Mouse (Mus musculus) neural tube, embryonic 15.5 days (tissue): ENCODE results near the gene Tsen54. TPM values are rescaled to one million over a fixed set of nuclear protein-coding genes. Genes with fewer than 3 reads are reported as not detected.
"Not testable (repeated sequence)": the region's sequence is repeated elsewhere in the genome, so short reads cannot be mapped to it uniquely, and the experiment has no call there.

Experiments used
- ATAC-seq: fragments of 200-750 bp; cut with Nextera tagmentation; 2 replicates; pipeline ENCODE4 v1.8.0; 2017; ENCODE audit warnings: mild to moderate bottlenecking, moderate TSS enrichment, moderate library complexity; ENCODE audit not compliant: low FRiP score
- H3K27ac ChIP-seq: fragments of 300-500 bp; sonication (generic); replicated peaks from 2 replicates; pipeline ENCODE4 v1.5.1; 2015; ENCODE audit warnings: mild to moderate bottlenecking, inconsistent platforms
- H3K27me3 ChIP-seq: fragments of 300-500 bp; sonication (generic); replicated peaks from 2 replicates; pipeline ENCODE4 v1.6.1; 2015; ENCODE audit warnings: inconsistent platforms
- H3K36me3 ChIP-seq: fragments of 300-500 bp; sonication (generic); 2 replicates; pipeline ENCODE4 v1.6.1; 2015; ENCODE audit warnings: inconsistent platforms
- H3K4me1 ChIP-seq: fragments of 300-500 bp; sonication (generic); 2 replicates; pipeline ENCODE4 v1.6.1; 2015; ENCODE audit warnings: inconsistent platforms
- H3K4me2 ChIP-seq: fragments of 300-500 bp; sonication (generic); 2 replicates; pipeline ENCODE4 v1.6.1; 2015; ENCODE audit warnings: inconsistent platforms, mild to moderate bottlenecking, moderate library complexity
- H3K4me3 ChIP-seq: fragments of 300-500 bp; sonication (generic); replicated peaks from 2 replicates; pipeline ENCODE4 v1.5.1; 2015; ENCODE audit warnings: mild to moderate bottlenecking, inconsistent platforms
- H3K9ac ChIP-seq: fragments of 300-500 bp; sonication (generic); replicated peaks from 2 replicates; pipeline ENCODE4 v1.6.1; 2015; ENCODE audit warnings: mild to moderate bottlenecking, inconsistent platforms
- H3K9me3 ChIP-seq: fragments of 300-500 bp; sonication (generic); replicated peaks from 2 replicates; pipeline ENCODE4 v1.6.1; 2016; ENCODE audit warnings: inconsistent platforms
- WGBS: fragments of 180-500 bp; shearing (Covaris S2); methylation state at CpG from one replicate; pipeline ENCODE4 v1.1.7; 2015; ENCODE audit warnings: mixed read lengths; 5-methylcytosine and 5-hydroxymethylcytosine counted together
- microRNA-seq: library from miRNA; unstranded; fragments of <30 nt; microRNA quantifications from one replicate; pipeline ENCODE4, GENCODE M21; 2017
- polyA plus RNA-seq: library from polyadenylated mRNA; unstranded; fragments of >200 nt; fragmentation: Nextera tagmentation; extraction: Ambion mirVana; gene quantifications from 2 replicates; pipeline ENCODE4 v1.2.1, GENCODE M21; 2015

Tsen54 gene
- polyA plus RNA-seq, 1 experiment from 2014 or later = 22.0 TPM

DNA sequence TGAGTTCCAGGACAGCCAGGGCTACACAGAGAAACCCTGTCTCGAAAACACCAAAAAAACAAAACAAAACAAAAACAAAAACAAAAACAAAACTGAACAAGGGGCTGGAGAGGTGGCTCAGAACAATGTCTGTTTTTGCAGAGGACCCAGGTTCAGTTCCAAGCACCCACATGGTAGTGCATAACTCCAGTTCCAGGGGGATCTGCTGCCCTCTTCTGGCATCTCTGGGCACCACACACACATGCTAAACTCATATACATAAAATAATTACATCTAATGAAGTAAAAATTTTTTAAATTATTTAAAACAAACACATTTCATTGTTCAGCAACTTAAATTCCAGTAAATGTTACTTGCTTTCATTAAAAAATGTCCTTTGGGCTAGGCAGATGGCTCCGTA is 31.3 kb downstream of the Tsen54 start:
- Histone ChIP-seq H3K9ac (no peak overlapping the region), H3K4me2 (no peak overlapping the region), H3K36me3 (no peaks in the 10 kb centered on the region), H3K9me3 (no peaks in the 10 kb centered on the region), H3K27ac (no peak overlapping the region), H3K4me3 (no peak overlapping the region), H3K27me3 (no peaks in the 10 kb centered on the region), H3K4me1 (no peaks in the 10 kb centered on the region)
- 96% methylated on average over 2 of the region's 2 CpGs for WGBS
- no peak for ATAC-seq

DNA sequence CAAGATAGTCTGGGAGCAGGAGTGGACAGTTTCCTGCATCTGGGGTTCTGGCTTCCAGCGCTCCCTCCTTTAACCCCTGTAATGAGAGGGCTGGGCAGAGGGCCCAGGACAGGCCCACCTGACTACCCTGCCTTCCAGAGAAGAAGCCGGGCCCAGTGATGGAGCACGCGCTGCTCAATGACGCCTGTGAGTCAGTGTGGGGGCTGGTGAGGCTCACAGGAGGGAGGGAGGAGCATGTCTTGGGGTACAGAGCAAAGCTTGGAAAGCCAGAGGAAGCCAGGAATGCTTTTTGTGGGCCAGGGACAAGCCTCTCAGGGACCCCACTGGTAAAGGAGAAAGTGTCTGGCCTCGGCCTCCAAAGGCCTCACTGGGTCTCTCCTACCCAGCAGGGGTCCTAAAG is 40.1 kb downstream of the Tsen54 start:
- peaks cover 24% of the 10 kb centered on the region for H3K27me3 ChIP-seq
- WGBS = 86% methylated on average over 6 of the region's 6 CpGs
- no peaks in the 10 kb centered on the region for H3K9me3 ChIP-seq
- H3K27ac ChIP-seq = no peak overlapping the region
- no peak for ATAC-seq
- H3K4me2 ChIP-seq = no peak overlapping the region
- no peak overlapping the region for H3K4me3 ChIP-seq
- H3K4me1 ChIP-seq = peaks cover 15% of the 10 kb centered on the region
- no peaks in the 10 kb centered on the region for H3K36me3 ChIP-seq
- H3K9ac ChIP-seq = no peak overlapping the region

DNA sequence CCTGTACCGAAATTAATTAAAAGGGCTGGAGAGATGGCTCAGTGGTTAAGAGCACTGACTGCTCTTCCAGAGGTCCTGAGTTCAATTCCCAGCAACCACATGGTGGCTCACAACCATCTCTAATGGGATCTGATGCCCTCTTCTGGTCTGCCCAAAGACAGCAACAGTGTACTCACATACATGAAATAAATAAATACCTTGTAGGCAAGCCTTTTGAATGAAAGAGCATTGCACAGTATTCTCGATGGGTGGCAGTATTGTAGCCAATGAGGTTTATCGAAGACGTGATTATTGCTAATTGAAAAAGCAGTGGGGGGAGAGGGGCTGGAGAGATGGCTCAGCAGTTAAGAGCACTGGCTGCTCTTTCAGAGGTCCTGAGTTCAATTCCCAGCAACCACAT is 42.6 kb downstream of the Tsen54 start:
- H3K4me1 ChIP-seq = peaks cover 20% of the 10 kb centered on the region
- not testable (repeated sequence) for H3K27ac ChIP-seq, H3K36me3 ChIP-seq, H3K9ac ChIP-seq, ATAC-seq, H3K4me2 ChIP-seq, H3K9me3 ChIP-seq, H3K4me3 ChIP-seq
- WGBS = 96% methylated on average over 4 of the region's 4 CpGs
- H3K27me3 ChIP-seq = peaks cover 49% of the 10 kb centered on the region

DNA sequence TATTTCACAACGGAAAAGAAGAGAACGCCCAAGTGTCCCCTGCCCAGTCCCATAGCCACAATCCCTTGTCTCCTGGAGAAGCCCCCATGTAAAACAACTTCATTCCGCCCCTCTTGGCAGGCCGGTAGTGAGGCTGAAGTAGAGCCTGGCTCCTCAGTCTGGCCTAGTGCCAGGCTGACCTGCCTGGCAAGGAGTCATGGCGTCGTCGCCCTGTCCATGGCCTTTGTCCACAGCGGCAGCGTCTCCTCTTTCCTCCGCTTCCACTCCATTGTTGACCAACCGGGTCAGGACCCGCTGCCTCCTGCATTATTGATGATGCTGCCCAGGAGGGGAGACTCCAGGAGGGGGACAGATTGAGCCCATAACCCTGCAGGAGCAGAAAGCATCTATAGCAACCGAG is 43.4 kb downstream of the Tsen54 start:
- 47% methylated on average over 13 of the region's 13 CpGs for WGBS

DNA sequence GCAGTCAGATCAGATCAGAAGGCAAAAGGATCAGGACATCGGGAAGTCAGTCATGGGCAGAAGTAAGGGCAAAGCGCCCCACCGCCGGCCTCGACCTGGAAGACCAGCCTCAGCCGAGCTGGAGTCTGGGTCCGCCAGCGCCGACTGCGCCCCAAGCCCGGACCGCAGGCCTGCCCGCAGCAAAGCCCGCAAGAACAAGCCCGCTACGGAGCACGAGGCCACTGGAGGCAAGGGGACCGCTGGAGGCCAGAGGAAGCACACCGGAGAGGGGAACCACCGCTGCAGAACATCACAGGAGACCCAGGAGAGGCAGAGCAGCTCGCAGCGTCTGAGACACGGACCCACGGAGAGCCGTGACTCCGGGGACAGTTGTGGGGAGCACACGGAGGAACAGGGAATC is 43.8 kb downstream of the Tsen54 start, which contains the start of gene Myo15b:
TSS of gene Myo15b (plus strand) at position 53 of the 400 bp plus-strand sequence.
- H3K4me1 ChIP-seq = peaks cover 20% of the 10 kb centered on the region
- no peak within 1 kb of the TSS; the same call in 1 of the 2 replicates for H3K9ac ChIP-seq
- H3K4me2 ChIP-seq = peak within 1 kb of the TSS; percentile 51
- H3K4me3 ChIP-seq = peak within 1 kb of the TSS; percentile 25
- H3K9me3 ChIP-seq = no peaks in the 10 kb centered on the region
- no peaks in the 10 kb centered on the region for H3K36me3 ChIP-seq
- H3K27ac ChIP-seq = no peak within 1 kb of the TSS
- peaks cover 54% of the 10 kb centered on the region for H3K27me3 ChIP-seq
- WGBS = 13% methylated on average over 27 of the region's 27 CpGs
- ATAC-seq = no peak

More for the DNA sequence above, 43.4 kb downstream of the Tsen54 start:
- H3K9me3 ChIP-seq = no peaks in the 10 kb centered on the region
- H3K4me2 ChIP-seq = no peak overlapping the region
- H3K4me3 ChIP-seq = no peak overlapping the region
- ATAC-seq = no peak
- no peak overlapping the region for H3K9ac ChIP-seq
- H3K36me3 ChIP-seq = no peaks in the 10 kb centered on the region
- peaks cover 51% of the 10 kb centered on the region for H3K27me3 ChIP-seq
- H3K4me1 ChIP-seq = peaks cover 20% of the 10 kb centered on the region
- H3K27ac ChIP-seq = no peak overlapping the region

DNA sequence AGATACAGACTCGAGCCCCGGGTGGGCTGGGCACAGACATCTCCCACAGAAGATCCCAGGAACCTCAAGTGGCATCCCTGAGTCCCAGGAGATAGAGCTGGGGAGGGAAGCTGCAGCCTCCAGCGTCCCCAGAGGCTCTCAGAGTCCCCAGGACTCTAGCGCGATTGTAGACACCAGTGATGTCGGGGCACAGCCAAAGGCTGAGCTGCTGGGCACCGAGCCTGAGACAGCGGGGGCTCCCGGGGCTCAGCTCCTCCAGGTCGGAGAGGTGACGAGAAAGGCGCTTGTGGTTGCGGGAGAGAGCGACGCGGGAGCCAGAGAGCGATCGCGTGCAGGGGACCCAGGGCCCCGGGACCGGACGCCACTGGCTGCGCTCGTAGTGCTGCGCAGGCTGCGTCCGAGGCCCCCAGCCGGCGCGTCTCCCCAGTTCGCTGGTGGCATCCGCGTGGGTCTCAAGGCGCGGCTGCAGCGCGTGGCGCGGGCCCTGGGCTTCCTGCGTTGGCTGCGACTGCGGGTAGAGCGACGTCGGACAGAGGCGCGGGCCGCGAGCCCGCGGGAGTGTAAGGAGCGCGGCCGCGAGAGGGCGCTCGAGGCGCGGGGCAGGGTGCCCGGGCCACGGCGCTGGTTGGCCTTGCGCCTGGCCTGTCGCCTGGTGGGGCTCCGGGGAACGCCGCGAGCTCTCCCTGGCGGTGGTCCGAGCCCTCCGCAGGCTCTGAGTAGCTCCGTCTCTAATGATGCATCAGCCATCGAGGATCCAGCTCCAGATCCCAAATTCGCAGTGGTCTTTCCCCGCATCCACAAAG is 44.8 kb downstream of the Tsen54 start:
- peak; percentile 61; the same call in 1 of the 2 replicates for ATAC-seq
- Histone ChIP-seq H3K9ac (no peak overlapping the region), H3K27ac (no peak overlapping the region), H3K36me3 (no peaks in the 10 kb centered on the region), H3K4me3 (peak overlapping the region; percentile 25), H3K27me3 (peaks cover 54% of the 10 kb centered on the region), H3K4me2 (peak overlapping the region; percentile 51), H3K9me3 (no peaks in the 10 kb centered on the region), H3K4me1 (peaks cover 20% of the 10 kb centered on the region)
- 1% methylated on average over 75 of the region's 75 CpGs for WGBS

DNA sequence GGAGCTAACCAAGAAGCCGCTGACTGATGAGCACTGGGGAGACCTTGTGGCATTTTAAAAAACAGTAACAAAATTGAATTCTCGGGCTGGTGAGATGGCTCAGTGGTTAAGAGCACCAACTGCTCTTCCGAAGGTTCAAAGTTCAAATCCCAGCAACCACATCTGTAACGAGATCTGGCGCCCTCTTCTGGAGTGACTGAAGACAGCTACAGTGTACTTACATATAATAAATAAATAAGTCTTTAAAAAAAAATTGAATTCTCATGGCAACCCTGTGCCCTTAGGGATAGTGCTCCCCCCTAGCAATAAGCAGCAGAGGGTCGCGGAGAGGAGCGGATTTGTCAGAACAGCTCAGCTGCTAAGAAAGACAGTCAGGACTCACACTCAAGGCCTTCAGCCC is 49.4 kb downstream of the Tsen54 start:
- Histone ChIP-seq H3K9ac (no peak overlapping the region), H3K4me1 (peaks cover 13% of the 10 kb centered on the region), H3K36me3 (no peaks in the 10 kb centered on the region), H3K9me3 (no peaks in the 10 kb centered on the region), H3K4me2 (no peak overlapping the region), H3K4me3 (no peak overlapping the region), H3K27me3 (peaks cover 38% of the 10 kb centered on the region), H3K27ac (no peak overlapping the region)
- 89% methylated on average over 8 of the region's 8 CpGs for WGBS
- no peak for ATAC-seq

DNA sequence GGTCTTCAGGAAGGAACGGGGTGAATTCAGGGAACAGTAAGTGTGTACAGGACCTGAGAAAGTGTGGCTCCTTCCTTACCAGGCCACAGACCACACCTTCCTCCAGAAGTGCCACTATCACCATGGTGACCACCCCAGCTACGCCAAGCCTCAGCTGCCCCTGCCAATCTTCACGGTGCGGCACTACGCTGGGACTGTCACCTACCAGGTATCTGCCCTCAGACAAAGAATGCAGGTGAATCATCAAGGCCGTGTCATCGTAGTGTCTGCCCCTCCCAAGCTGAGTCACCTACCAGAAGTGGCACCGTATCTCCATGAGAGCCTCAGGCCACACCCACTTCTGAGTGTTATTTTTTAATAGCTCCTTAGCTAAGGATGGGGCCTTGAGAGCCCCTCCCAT is 54.9 kb downstream of the Tsen54 start:
- H3K4me1 ChIP-seq = no peaks in the 10 kb centered on the region
- H3K36me3 ChIP-seq = no peaks in the 10 kb centered on the region
- 85% methylated on average over 8 of the region's 8 CpGs for WGBS
- no peak for ATAC-seq
- H3K27me3 ChIP-seq = no peaks in the 10 kb centered on the region; the same call in 1 of the 2 replicates
- no peaks in the 10 kb centered on the region for H3K9me3 ChIP-seq
- H3K4me2 ChIP-seq = no peak overlapping the region
- H3K27ac ChIP-seq = no peak overlapping the region
- H3K9ac ChIP-seq = no peak overlapping the region
- no peak overlapping the region for H3K4me3 ChIP-seq

DNA sequence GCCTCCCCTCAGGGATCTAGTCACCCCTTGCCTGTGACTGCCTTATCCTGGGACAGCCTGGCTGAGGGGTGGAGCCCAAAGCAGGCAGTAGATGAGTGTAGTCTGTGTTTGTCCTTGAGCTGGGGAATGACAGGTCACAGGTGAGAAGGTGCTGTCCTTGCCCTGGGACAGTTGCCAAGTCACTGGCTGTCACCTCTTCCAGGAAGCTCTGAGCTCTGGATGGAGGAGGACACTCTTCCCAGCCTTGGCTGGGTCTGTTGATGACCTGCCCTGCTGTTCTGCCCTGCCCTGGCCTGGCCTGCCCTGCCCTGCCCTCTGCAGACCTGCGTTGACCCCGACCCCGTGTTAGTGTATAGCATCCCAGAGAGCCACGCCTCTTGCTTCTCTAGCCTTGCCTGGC is 57.9 kb downstream of the Tsen54 start:
- no peak for ATAC-seq
- Histone ChIP-seq H3K36me3 (no peaks in the 10 kb centered on the region), H3K27me3 (no peaks in the 10 kb centered on the region), H3K9me3 (no peaks in the 10 kb centered on the region), H3K4me2 (no peak overlapping the region), H3K4me1 (no peaks in the 10 kb centered on the region), H3K4me3 (no peak overlapping the region), H3K9ac (no peak overlapping the region), H3K27ac (no peak overlapping the region)
- 57% methylated on average over 4 of the region's 4 CpGs for WGBS

Small RNA genes within 50 kb of the gene (microRNA-seq; reads per million reads assigned to microRNA genes)
- gene Mir5621 = not detected

Other genes with a start within 250 kb of the Tsen54 start
- 81.0 and 83.8 TPM in 2 replicates for gene Mrps7, start 210.8 kb upstream of the Tsen54 start, polyA plus RNA-seq
- 34.6 and 35.0 TPM in 2 replicates for gene Gga3, start 210.7 kb upstream of the Tsen54 start, polyA plus RNA-seq
- gene Mif4gd, start 201.8 kb upstream of the Tsen54 start, polyA plus RNA-seq = 11.5 and 19.4 TPM in 2 replicates
- 49.0 and 52.8 TPM in 2 replicates for gene Slc25a19, start 186.4 kb upstream of the Tsen54 start, polyA plus RNA-seq
- gene Grb2, start 106.1 kb upstream of the Tsen54 start, polyA plus RNA-seq = 192 and 194 TPM in 2 replicates
- gene Tmem94, start 49.3 kb upstream of the Tsen54 start, polyA plus RNA-seq = 20.3 and 21.2 TPM in 2 replicates
- gene Caskin2, start 1.1 kb upstream of the Tsen54 start, polyA plus RNA-seq = 9.8 and 10.2 TPM in 2 replicates
- 0.97 and 8.8 TPM in 2 replicates for gene Llgl2, start 9.3 kb downstream of the Tsen54 start, polyA plus RNA-seq
- 0.12 and 5.0 TPM in 2 replicates for gene Myo15b, start 43.7 kb downstream of the Tsen54 start, polyA plus RNA-seq
- gene Smim5, start 85.2 kb downstream of the Tsen54 start, polyA plus RNA-seq = 2.2 and 8.1 TPM in 2 replicates
- gene Smim6, start 97.3 kb downstream of the Tsen54 start, polyA plus RNA-seq = 0.68 and 3.1 TPM in 2 replicates
- 39.0 and 40.5 TPM in 2 replicates for gene Sap30bp, start 118.6 kb downstream of the Tsen54 start, polyA plus RNA-seq
- 19.7 and 22.0 TPM in 2 replicates for gene Recql5, start 118.8 kb downstream of the Tsen54 start, polyA plus RNA-seq
- gene Itgb4, start 160.0 kb downstream of the Tsen54 start, polyA plus RNA-seq = 2.0 and 4.9 TPM in 2 replicates
- gene Galk1, start 198.0 kb downstream of the Tsen54 start, polyA plus RNA-seq = 65.9 and 98.5 TPM in 2 replicates
- gene H3f3b, start 213.2 kb downstream of the Tsen54 start, polyA plus RNA-seq = 1,496 and 1,502 TPM in 2 replicates
- gene Unk, start 215.6 kb downstream of the Tsen54 start, polyA plus RNA-seq = 31.6 and 33.5 TPM in 2 replicates